26 mouse cellular contexts compared by ENCODE assay signal in the genomic region with DNA sequence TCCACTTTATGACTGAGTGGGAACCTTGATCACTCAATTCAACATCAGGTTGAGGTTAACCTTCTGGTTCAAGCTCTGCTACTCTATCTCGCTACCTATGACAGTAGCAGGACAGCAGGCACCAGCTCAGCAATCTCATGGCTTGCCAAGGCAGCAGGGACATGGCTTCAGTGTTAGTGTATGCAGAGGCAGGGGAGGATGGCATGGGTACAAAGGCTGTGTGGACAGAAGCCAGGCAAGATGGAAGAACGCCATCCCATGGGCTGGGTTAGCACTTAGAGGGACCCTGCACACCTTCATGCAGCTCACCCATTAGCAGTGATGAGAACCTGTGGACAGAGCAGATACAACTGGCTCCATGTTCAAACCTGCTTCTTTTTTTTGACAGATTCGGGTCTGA.
DNase-seq lines count a peak whose midpoint lies in the region; ATAC-seq and TF ChIP-seq lines count a peak whose summit lies in the region.
"Had no signal": no experiment of that assay in that cellular context is flagged by ENCODE, and none has a peak within 500 bp of the region (broad histone marks: within the 10 kb centered on the region; RNA-seq: fewer than 3 reads in every experiment).

No protein-coding gene starts in this region.

- H3K27me3 ChIP-seq in heart, embryonic 11.5 days (ENCODE audit: control insufficient read depth, insufficient read depth, low read length): no peaks in the 10 kb centered on the region
- H3K27me3 ChIP-seq in kidney, embryonic 16.5 days (ENCODE audit: insufficient read depth, low read length): no peaks in the 10 kb centered on the region
- peaks cover 4% of the 10 kb centered on the region for H3K27me3 ChIP-seq in megakaryocyte, embryonic 14.5 days (replicated peaks)
- no peaks in the 10 kb centered on the region for H3K27me3 ChIP-seq in myocyte (ENCODE audit: control insufficient read depth, insufficient read depth, insufficient read length)
- H3K27me3 ChIP-seq: CH12.LX; embryonic facial prominence, embryonic 15.5 days; hindbrain, embryonic 12.5 days; Patski had no signal

- no peak overlapping the region for H3K27ac ChIP-seq in heart, embryonic 11.5 days (ENCODE audit: low read depth, low read length)
- no peak overlapping the region for H3K27ac ChIP-seq in kidney, embryonic 16.5 days (ENCODE audit: low read length)
- H3K27ac ChIP-seq: embryonic facial prominence, embryonic 15.5 days; forebrain, embryonic 10.5 days; gastrocnemius, adult 2 months; hindbrain, embryonic 12.5 days had no signal

- H3K4me3 ChIP-seq in heart, embryonic 11.5 days (ENCODE audit: low read depth, low read length): no peak overlapping the region
- H3K4me3 ChIP-seq in kidney, embryonic 16.5 days (ENCODE audit: low read length): no peak overlapping the region
- peak overlapping the region; percentile 5 for H3K4me3 ChIP-seq in megakaryocyte, embryonic 14.5 days (replicated peaks)
- no peak overlapping the region for H3K4me3 ChIP-seq in myocyte
- H3K4me3 ChIP-seq: embryonic facial prominence, embryonic 15.5 days; erythroblast, embryonic 14.5 days; forebrain, embryonic 10.5 days; gastrocnemius, adult 2 months; hindbrain, embryonic 12.5 days had no signal

- H3K9me3 ChIP-seq in heart, embryonic 11.5 days (replicated peaks; ENCODE audit: control insufficient read depth, low read length): no peaks in the 10 kb centered on the region
- no peaks in the 10 kb centered on the region for H3K9me3 ChIP-seq in kidney, embryonic 16.5 days (ENCODE audit: low read length)
- no peaks in the 10 kb centered on the region for H3K9me3 ChIP-seq in megakaryocyte, embryonic 14.5 days
- H3K9me3 ChIP-seq: embryonic facial prominence, embryonic 15.5 days; forebrain, embryonic 10.5 days; hindbrain, embryonic 12.5 days had no signal

- no peak for TF ChIP-seq POLR2A in myocyte (IDR thresholded peaks at IDR 0.05; ENCODE audit: insufficient read length, low read depth)

- H3K9ac ChIP-seq in heart, embryonic 11.5 days (ENCODE audit: low read depth, low read length): no peak overlapping the region
- H3K9ac ChIP-seq in kidney, embryonic 16.5 days (replicated peaks; ENCODE audit: low read length): no peak overlapping the region
- H3K9ac ChIP-seq: embryonic facial prominence, embryonic 15.5 days; hindbrain, embryonic 12.5 days had no signal

- no peaks in the 10 kb centered on the region for H3K4me1 ChIP-seq in heart, embryonic 11.5 days (ENCODE audit: control insufficient read depth, insufficient read depth, low read length)
- H3K4me1 ChIP-seq in kidney, embryonic 16.5 days (ENCODE audit: insufficient read depth, low read length): no peaks in the 10 kb centered on the region
- H3K4me1 ChIP-seq in megakaryocyte, embryonic 14.5 days: no peaks in the 10 kb centered on the region
- H3K4me1 ChIP-seq: embryonic facial prominence, embryonic 15.5 days; hindbrain, embryonic 12.5 days had no signal

- H3ac ChIP-seq in myocyte (ENCODE audit: control insufficient read depth, insufficient read length): no peak overlapping the region

- WGBS in heart, embryonic 11.5 days (ENCODE audit: insufficient replicate concordance): 85% methylated on average over 3 of the region's 3 CpGs
- 90% methylated on average over 3 of the region's 3 CpGs for WGBS in kidney, embryonic 16.5 days

- ATAC-seq in heart, embryonic 11.5 days (replicated peaks; ENCODE audit: insufficient number of reproducible peaks, low FRiP score, low TSS enrichment): no peak
- ATAC-seq in kidney, embryonic 16.5 days (ENCODE audit: low FRiP score, low TSS enrichment): no peak
- ATAC-seq in megakaryocyte, adult 5-6 weeks (ENCODE audit: poor library complexity, severe bottlenecking): no peak
- ATAC-seq: activated CD4-positive, CD25-positive, alpha-beta regulatory T cell, adult 4 months; forebrain, embryonic 14.5 days; hindbrain, embryonic 16.5 days; Patski had no signal

- peak; percentile 88 for DNase-seq in heart, adult 11 months
- peak; percentile 48 for DNase-seq in kidney, adult 9 months
- DNase-seq in spleen, adult 12 weeks (ENCODE audit: low spot score): no peak
- DNase-seq: adrenal gland, adult 2 months; adrenal gland, postnatal 25 days; cerebellum, adult 11 months; cerebellum, adult 8-10 months; embryo, embryonic 11 days; gastrocnemius, adult 2 months; gastrocnemius, postnatal 25 days; heart, postnatal 10 days; heart, postnatal 4 days had no signal

- H3K36me3 ChIP-seq in heart, embryonic 11.5 days (ENCODE audit: control insufficient read depth, insufficient read depth, low read length): peaks cover 4% of the 10 kb centered on the region; the same call in 1 of the 2 replicates
- 0 out of 2 replicates have a peak, but pooled peaks cover 9% of the 10 kb centered on the region for H3K36me3 ChIP-seq in kidney, embryonic 16.5 days (ENCODE audit: insufficient read depth, low read length)
- H3K36me3 ChIP-seq in megakaryocyte, embryonic 14.5 days (replicated peaks; ENCODE audit: low read length): peaks cover 14% of the 10 kb centered on the region
- peaks cover 17% of the 10 kb centered on the region for H3K36me3 ChIP-seq in myocyte (ENCODE audit: control insufficient read depth, insufficient read depth)

- H3K79me2 ChIP-seq in myocyte (ENCODE audit: control insufficient read depth, insufficient read depth): no peaks in the 10 kb centered on the region

- H3K4me2 ChIP-seq in heart, embryonic 11.5 days: no peak overlapping the region
- H3K4me2 ChIP-seq in kidney, embryonic 16.5 days (replicated peaks; ENCODE audit: low read depth, low read length): no peak overlapping the region
- H3K4me2 ChIP-seq in myocyte (ENCODE audit: low read depth): no peak overlapping the region
- H3K4me2 ChIP-seq: embryonic facial prominence, embryonic 15.5 days; hindbrain, embryonic 12.5 days had no signal

TF ChIP-seq in myocyte, 11 proteins besides CTCF, POLR2A, EP300 and RAD21:
- peak; percentile 36 for TF ChIP-seq POLR2AphosphoS2 (IDR thresholded peaks at IDR 0.05; ENCODE audit: insufficient read length, low read depth)
- no peak for TF ChIP-seq REST (IDR thresholded peaks at IDR 0.05; ENCODE audit: insufficient read depth, insufficient read length)
- TF ChIP-seq TCF3 (IDR thresholded peaks at IDR 0.05; ENCODE audit: insufficient read length, low read depth): no peak
- no peak for TF ChIP-seq MYOG (IDR thresholded peaks at IDR 0.05; ENCODE audit: control insufficient read depth in 1 of 3, insufficient read depth in 1 of 3, insufficient read length in 2 of 3, low read depth in 2 of 3)
- no peak for TF ChIP-seq SRF (IDR thresholded peaks at IDR 0.05; ENCODE audit: control insufficient read depth, insufficient read length, low read depth)
